Mouse (Mus musculus) heart, embryonic 14.5 days (tissue): ENCODE results near the gene Slc31a1. TPM values are rescaled to one million over a fixed set of nuclear protein-coding genes. Genes with fewer than 3 reads are reported as not detected.
A peak's percentile ranks its signal among the peaks of the same experiment; 100 is the strongest.

Experiments
- ATAC-seq: fragments of 200-750 bp; cut with Nextera tagmentation; 2 replicates; pipeline ENCODE4 v1.8.0; 2017; ENCODE audit warnings: low read depth, moderate TSS enrichment; ENCODE audit not compliant: insufficient number of reproducible peaks, insufficient read depth, low FRiP score
- H3K27ac ChIP-seq, 2 experiments: fragments of 200-500 bp in 1 of 2; fragments of 300-500 bp in 1 of 2; sonication (generic) in 1 of 2; replicated peaks in 1 of 2; 2 replicates each; pipeline ENCODE4 v1.5.1; 2012 to 2014; ENCODE audit warnings: low read depth in 2 of 2, low read length in 2 of 2, control low read depth in 1 of 2, mild to moderate bottlenecking in 1 of 2, mixed read lengths in 1 of 2; ENCODE audit not compliant: control insufficient read depth in 1 of 2, insufficient read depth in 1 of 2
- H3K27me3 ChIP-seq: fragments of 300-500 bp; sonication (generic); 2 replicates; pipeline ENCODE4 v1.6.1; 2014; ENCODE audit warnings: mild to moderate bottlenecking, low read length, control low read depth; ENCODE audit not compliant: control insufficient read depth, insufficient read depth
- H3K36me3 ChIP-seq: fragments of 300-500 bp; sonication (generic); 2 replicates; pipeline ENCODE4 v1.6.1; 2014; ENCODE audit warnings: mild to moderate bottlenecking, control low read depth, low read length, mixed read lengths; ENCODE audit not compliant: control insufficient read depth, insufficient read depth
- H3K4me1 ChIP-seq, 2 experiments: fragments of 200-500 bp in 1 of 2; fragments of 300-500 bp in 1 of 2; sonication (generic) in 1 of 2; 2 replicates each; pipeline ENCODE4 v1.6.1; 2012 to 2014; ENCODE audit warnings: low read length in 2 of 2, control low read depth in 1 of 2, mixed read lengths in 1 of 2; ENCODE audit not compliant: control insufficient read depth in 2 of 2, insufficient read depth in 2 of 2
- H3K4me2 ChIP-seq: fragments of 300-500 bp; sonication (generic); 2 replicates; pipeline ENCODE4 v1.6.1; 2014; ENCODE audit warnings: mild to moderate bottlenecking, low read length
- H3K4me3 ChIP-seq, 2 experiments: fragments of 200-500 bp in 1 of 2; fragments of 300-500 bp in 1 of 2; sonication (generic) in 1 of 2; 2 replicates each; pipeline ENCODE4 v1.5.1; 2012 to 2014; ENCODE audit warnings: low read length in 2 of 2, mild to moderate bottlenecking in 2 of 2, control low read depth in 1 of 2, low read depth in 1 of 2, moderate library complexity in 1 of 2; ENCODE audit not compliant: control insufficient read depth in 1 of 2, insufficient read depth in 1 of 2
- H3K9ac ChIP-seq: fragments of 300-500 bp; sonication (generic); 2 replicates; pipeline ENCODE4 v1.6.1; 2014; ENCODE audit warnings: mild to moderate bottlenecking, low read length
- H3K9me3 ChIP-seq: fragments of 300-500 bp; sonication (generic); 2 replicates; pipeline ENCODE4 v1.6.1; 2016; ENCODE audit warnings: low read length, control low read depth; ENCODE audit not compliant: control insufficient read depth
- WGBS: fragments of 180-500 bp; shearing (Covaris S2); extraction: QIAGEN DNeasy Blood & Tissue Kit; methylation state at CpG from one replicate; pipeline ENCODE4 v1.1.7; 2014; 5-methylcytosine and 5-hydroxymethylcytosine counted together
- polyA plus RNA-seq: library from polyadenylated mRNA; unstranded; fragments of >200 nt; fragmentation: Nextera tagmentation; extraction: Ambion mirVana; gene quantifications from 2 replicates; pipeline ENCODE4 v1.2.1, GENCODE M21; 2014

Slc31a1 gene
- polyA plus RNA-seq, 1 experiment from 2014 or later, result 38.1 TPM

- WGBS, result under 1% methylated on average over 35 of the region's 35 CpGs
- Histone ChIP-seq H3K27ac (peak overlapping the region; percentile 73 to 92), H3K4me3 (peak overlapping the region; percentile 81 to 89), H3K4me1 (peaks cover 5 to 23% of the 10 kb centered on the region in 2 experiments), H3K9ac (peak overlapping the region; percentile 84), H3K4me2 (peak overlapping the region; percentile 68), H3K36me3 (peaks cover 42% of the 10 kb centered on the region), H3K9me3 (no peaks in the 10 kb centered on the region), H3K27me3 (no peaks in the 10 kb centered on the region)
- peak; percentile 29 for ATAC-seq
Observed at GRCm38 (mm10) chr4:62407730-62408582, 47.4 kb downstream of the Slc31a1 start.

- Histone ChIP-seq H3K4me1 (peaks cover 5 to 23% of the 10 kb centered on the region in 2 experiments), H3K4me2 (peak within 1 kb of the TSS; percentile 89), H3K36me3 (peaks cover 43% of the 10 kb centered on the region), H3K4me3 (peak within 1 kb of the TSS; percentile 81 to 95), H3K9ac (peak within 1 kb of the TSS; percentile 91), H3K27ac (peak within 1 kb of the TSS; percentile 87 to 94), H3K9me3 (no peaks in the 10 kb centered on the region), H3K27me3 (no peaks in the 10 kb centered on the region)
- ATAC-seq, result peak; percentile 99
- under 1% methylated on average over 39 of the region's 39 CpGs for WGBS
Observed at GRCm38 (mm10) chr4:62408601-62409282, 48.2 kb downstream of the Slc31a1 start, which contains the start of the genes Cdc26 and Prpf4. Cdc26 (minus strand) TSS chr4:62408642. Prpf4 (plus strand) TSS chr4:62408797.

- peaks cover 45% of the 10 kb centered on the region for H3K36me3 ChIP-seq
- H3K9me3 ChIP-seq, result no peaks in the 10 kb centered on the region
- peak overlapping the region; percentile 81 to 95 for H3K4me3 ChIP-seq
- H3K4me1 ChIP-seq, result peaks cover 5 to 23% of the 10 kb centered on the region in 2 experiments
- no peak for ATAC-seq
- 33% methylated on average over 6 of the region's 6 CpGs for WGBS
- peak overlapping the region; percentile 89 for H3K4me2 ChIP-seq
- peak overlapping the region; percentile 87 to 94; a peak in 2 of 4 replicates for H3K27ac ChIP-seq
- no peaks in the 10 kb centered on the region for H3K27me3 ChIP-seq
- peak overlapping the region; percentile 91 for H3K9ac ChIP-seq
Observed at GRCm38 (mm10) chr4:62409615-62410014, 49.1 kb downstream of the Slc31a1 start.

- H3K27me3 ChIP-seq, result no peaks in the 10 kb centered on the region
- 83% methylated on average over 2 of the region's 2 CpGs for whole genome bisulfite sequencing
- no peak overlapping the region for H3K27ac ChIP-seq
- H3K9me3 ChIP-seq, result no peaks in the 10 kb centered on the region
- ATAC-seq, result no peak
- H3K4me2 ChIP-seq, result peak overlapping the region; percentile 89
- H3K4me3 ChIP-seq, result peak overlapping the region in 1 of 2 experiments; percentile 81; a peak in 1 of 4 replicates
- peaks cover 5 to 23% of the 10 kb centered on the region in 2 experiments for H3K4me1 ChIP-seq
- peak overlapping the region; percentile 21; the same call in 1 of the 2 replicates for H3K9ac ChIP-seq
- H3K36me3 ChIP-seq, result peaks cover 51% of the 10 kb centered on the region
Observed at GRCm38 (mm10) chr4:62410325-62410724, 49.8 kb downstream of the Slc31a1 start.

GRCm38 (mm10) chr4:62411606-62412005 is 51.1 kb downstream of the Slc31a1 start:
- Histone ChIP-seq H3K4me1 (peaks cover 5 to 17% of the 10 kb centered on the region in 2 experiments), H3K4me3 (no peak overlapping the region), H3K27ac (no peak overlapping the region), H3K4me2 (no peak overlapping the region), H3K36me3 (peaks cover 63% of the 10 kb centered on the region), H3K27me3 (no peaks in the 10 kb centered on the region), H3K9me3 (no peaks in the 10 kb centered on the region), H3K9ac (no peak overlapping the region)
- no peak for ATAC-seq
- WGBS, result 92% methylated on average over 10 of the region's 10 CpGs

GRCm38 (mm10) chr4:62418448-62418847 is 57.9 kb downstream of the Slc31a1 start:
- Histone ChIP-seq H3K4me1 (no peaks in the 10 kb centered on the region), H3K27ac (no peak overlapping the region), H3K4me2 (no peak overlapping the region), H3K9me3 (no peaks in the 10 kb centered on the region), H3K4me3 (no peak overlapping the region), H3K9ac (no peak overlapping the region), H3K27me3 (no peaks in the 10 kb centered on the region), H3K36me3 (peaks cover 100% of the 10 kb centered on the region)
- 94% methylated on average over 8 of the region's 8 CpGs for WGBS
- ATAC-seq, result no peak

- H3K36me3 ChIP-seq, result peaks cover 100% of the 10 kb centered on the region
- H3K27me3 ChIP-seq, result no peaks in the 10 kb centered on the region
- no peak overlapping the region for H3K4me2 ChIP-seq
- WGBS, result 96% methylated on average over 6 of the region's 6 CpGs
- ATAC-seq, result no peak
- no peaks in the 10 kb centered on the region for H3K4me1 ChIP-seq
- H3K4me3 ChIP-seq, result no peak overlapping the region
- H3K9me3 ChIP-seq, result no peaks in the 10 kb centered on the region
- no peak overlapping the region for H3K27ac ChIP-seq
- no peak overlapping the region for H3K9ac ChIP-seq
Observed at GRCm38 (mm10) chr4:62419091-62419490, 58.6 kb downstream of the Slc31a1 start.
